Mouse (Mus musculus) kidney, adult 9 months (tissue): ENCODE data around the gene Pln.
A peak's percentile ranks its signal among the peaks of the same experiment; 100 is the strongest.

ENCODE experiments used
- DNase-seq: peaks from one replicate; pipeline ENCODE4 v3.0.0; 2022

Gene Pln

DNA sequence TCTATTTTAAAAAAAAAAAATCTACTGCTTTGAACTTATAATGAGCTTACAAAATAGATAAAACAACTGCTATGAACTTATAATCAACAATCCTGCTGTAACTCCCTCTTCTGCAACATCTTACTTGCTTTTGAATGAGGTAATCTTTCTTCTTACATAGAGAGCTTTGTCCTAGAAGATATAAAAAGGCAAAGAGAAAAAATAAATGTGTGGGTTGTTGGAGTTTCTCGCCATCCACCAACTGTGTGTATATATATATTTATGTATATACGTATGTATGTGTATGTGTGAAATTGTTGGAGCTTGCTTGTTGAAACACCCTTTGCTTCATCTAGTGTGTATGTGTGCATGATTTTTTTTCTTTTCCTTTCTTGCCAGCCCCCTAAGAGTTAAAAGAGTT, 29.8 kb downstream of the Pln start:
- no peak for DNase-seq

DNA sequence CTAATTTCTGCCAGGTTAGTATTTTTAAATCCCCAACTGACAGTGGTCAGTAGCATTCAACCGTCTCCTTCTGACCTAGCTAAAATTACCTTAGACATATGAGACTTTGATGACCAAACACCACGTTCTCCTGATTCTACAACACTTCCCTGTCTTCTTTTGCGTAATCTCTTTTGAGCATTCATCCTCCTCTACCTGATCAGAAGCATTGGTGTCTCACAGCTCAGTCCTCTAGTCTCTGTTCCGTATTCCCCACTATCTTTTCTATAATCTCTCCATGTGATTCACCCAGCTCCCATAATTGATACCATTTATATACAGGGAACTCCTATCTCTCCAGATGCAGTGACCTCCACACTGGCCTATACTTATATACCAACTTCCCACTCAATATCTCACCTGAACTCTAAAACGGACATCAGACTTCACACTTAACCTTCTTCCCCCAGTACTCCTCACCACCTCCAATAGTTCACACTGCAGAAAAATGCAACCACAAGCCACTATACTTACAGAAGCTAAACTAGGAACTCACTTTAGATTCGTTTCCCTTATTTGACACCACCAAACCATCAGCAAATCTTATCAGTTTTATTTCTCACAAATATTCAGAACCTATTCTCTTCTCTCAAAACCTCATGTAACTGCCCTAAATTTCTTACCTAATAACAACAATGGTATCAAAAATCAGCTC, 36.6 kb downstream of the Pln start:
- DNase-seq: no peak

DNA sequence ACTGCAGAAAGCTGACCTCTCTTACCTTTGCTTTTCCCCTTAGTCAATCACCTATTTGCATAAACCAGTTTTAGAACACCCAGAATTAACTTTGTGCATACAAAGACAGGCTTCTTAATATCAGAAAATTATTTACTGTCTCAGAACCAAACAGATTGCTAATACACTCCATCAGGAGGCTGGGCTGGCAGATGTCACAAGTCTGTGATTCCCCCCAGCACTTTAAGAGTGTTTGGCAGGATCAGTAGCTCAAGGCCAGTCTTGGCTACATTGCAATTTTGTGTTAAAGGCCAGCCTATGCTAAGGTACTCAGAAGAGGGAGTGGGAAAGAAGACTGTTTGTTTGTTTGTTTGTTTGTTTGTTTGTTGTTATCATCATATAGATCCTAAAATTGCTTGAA, 39.6 kb downstream of the Pln start:
- no peak for DNase-seq

DNA sequence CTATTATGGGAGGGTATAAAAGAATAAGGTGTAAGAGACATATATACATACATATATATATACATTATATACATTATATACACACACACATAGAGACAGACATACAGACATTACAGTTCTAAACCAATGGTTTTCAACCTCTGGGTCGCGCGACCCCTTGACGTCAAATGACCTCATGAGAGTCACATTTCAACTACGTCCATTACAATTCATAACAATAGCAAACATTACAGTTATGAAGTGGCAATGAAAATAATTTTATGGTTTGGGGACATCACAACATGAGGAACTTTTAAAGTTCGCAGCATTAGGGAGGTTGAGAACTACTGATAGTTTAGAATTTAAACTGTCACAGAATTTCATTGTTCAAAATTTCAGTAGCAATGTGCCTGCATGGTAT, 40.8 kb downstream of the Pln start:
- DNase-seq: no peak

DNA sequence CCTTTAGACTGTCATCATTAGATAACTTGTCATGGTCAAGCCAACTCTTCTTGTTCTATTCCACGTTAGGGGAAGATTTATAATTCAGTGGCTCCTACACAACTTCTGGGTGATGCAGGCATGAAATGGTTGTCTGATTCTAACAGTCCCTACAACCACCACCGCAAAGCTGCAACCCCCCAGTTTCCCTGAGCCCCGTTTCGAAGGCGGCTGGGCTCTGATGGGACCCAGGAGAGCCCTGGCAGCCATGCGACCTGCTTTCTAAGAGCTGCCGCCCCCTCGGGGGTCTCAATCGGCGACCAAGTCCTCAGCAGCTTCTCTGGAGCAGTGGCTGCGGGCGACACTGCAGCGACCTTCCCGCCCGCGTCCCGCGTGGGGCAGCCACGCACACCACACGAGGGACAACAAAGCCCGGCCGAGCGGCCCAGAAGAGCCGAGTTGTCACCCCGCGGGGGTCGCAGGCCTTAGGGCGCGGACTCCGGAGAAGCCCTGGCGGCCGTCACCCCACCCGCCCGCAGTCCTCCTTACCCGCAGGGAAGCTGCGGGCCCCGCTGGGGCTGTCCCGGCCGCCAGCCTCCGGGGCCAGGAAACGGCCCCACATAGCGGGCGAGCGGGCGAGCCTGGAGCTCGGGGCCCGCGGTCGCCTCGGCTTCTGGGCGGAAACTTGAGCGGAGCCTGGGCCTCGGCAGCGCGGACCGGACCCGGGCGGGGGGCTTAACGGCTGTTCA, 41.7 kb downstream of the Pln start:
- DNase-seq: peak; percentile 24

DNA sequence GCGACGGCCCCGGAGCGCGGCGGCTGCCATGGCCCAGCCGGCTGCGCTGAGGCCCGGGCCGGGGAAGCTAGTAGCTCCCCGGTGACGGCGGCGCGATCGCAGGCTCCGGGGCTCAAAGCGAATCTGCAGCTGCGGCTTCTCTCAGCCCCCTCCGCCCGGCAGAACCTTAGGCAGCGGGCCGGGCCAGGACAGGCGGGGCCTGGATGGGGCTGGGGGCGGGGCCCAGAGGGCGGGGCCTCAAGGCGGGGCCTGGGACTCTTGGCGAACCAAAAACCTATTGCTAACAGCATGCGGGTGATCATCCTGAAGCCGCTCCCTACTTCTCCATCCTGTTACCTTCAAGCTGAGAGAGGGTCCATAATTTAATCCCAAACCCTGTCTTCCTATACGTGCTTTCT, 42.2 kb downstream of the Pln start, which contains the start of gene Cep85l:
Cep85l (minus strand) TSS at position 239 of the 398 bp plus-strand sequence.
- peak; percentile 87 for DNase-seq

DNA sequence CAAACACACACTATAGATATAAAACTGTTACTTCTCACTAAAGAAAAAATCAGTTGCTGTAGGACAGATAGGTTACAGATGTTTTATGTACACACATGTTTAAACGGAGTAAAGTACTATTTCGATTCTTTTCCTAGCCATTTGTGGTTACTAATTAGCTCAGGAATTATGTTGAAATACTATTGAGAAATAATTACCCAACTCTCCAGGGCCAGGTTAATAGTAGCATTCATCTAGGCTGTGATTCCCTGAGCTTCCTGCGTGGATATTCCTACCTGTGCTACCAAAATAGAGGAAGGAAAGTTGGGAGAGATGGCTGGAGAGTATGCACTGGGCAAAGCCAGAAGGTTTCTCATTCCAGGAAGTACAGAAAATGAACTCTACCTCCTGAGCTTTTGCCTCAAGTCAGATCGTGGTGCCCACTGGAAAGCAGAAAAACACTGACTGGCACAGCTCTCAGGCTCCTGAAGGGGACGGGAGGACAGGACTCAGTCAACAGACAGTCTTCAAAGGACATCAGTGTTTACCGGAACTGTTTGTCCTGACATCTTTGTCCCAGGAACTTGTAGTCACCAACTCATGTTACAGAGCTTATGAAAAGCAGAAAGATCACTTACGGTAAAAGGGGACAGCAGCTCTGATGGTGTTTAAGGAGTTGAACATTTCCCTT, 45.4 kb downstream of the Pln start:
- DNase-seq: peak; percentile 53

DNA sequence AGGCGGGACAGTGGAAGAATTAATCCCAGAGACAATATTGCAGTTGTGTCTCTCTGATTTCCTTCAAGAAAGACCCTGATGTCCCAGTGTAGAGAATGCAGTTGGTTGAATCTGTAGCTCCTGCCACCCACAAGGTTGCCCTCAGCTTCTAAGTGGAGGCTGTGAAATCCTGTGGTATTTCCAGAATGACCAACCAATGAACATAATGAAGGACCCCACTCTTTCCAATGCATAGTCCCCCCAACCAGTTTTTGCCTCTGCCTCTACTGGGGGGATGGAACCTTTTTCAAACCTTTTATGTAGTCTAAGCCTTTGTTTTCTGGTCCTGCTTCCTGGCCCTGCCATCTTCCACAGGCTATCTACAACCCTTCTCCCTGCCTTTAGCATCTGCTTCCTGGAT, 47.4 kb downstream of the Pln start:
- DNase-seq: no peak

DNA sequence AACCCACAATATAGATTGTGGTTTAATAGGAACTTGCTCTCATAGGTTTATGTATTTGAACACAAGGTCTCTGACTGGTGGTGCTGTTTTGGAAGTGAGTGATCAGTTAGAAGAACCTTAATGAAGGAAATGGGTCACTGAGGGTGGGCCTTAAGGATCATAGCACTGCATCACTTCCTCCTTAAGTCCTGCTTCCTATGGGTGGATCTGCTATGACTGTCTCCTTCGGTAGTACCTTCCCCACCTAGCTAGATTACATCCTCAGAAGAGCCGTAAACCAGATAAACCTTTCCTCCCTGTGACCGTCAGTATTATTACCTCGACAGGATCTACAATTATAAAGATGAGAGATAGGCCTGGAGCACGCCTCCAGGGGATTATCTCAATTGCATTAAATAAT, 48.0 kb downstream of the Pln start:
- DNase-seq: no peak

DNA sequence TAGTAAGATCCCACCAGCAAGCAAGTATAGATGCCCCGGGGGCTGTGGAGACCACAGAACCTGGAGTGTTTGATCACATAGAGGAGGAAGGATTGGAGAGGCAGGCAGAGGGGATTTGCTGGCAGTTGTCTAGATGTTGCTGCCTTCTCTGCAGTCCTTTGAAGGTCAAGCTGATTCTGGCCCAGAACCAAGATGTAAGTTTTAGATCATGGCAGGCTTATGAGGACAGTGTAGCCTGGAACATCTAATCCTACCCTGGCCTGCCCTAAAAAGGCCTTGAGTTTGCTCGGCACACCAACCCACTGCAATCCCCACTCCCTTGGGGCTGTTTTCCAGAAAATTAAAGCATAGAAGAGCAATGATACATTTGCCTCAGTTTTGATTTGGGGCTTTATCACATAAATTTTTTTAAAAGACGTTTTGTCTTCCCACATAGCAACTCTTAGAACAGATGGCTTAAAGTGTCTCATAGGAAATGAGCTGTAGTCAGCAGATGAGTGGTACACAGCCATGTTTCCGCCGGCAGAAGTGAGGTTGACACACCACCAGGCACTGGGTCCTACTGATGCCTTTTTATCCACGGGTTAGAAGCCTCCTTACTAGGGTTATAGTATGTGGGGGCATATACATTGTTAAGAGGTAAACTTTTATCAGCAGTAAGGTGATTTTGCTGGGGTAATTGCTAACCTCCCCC, 50.9 kb downstream of the Pln start:
- DNase-seq: no peak

DNA sequence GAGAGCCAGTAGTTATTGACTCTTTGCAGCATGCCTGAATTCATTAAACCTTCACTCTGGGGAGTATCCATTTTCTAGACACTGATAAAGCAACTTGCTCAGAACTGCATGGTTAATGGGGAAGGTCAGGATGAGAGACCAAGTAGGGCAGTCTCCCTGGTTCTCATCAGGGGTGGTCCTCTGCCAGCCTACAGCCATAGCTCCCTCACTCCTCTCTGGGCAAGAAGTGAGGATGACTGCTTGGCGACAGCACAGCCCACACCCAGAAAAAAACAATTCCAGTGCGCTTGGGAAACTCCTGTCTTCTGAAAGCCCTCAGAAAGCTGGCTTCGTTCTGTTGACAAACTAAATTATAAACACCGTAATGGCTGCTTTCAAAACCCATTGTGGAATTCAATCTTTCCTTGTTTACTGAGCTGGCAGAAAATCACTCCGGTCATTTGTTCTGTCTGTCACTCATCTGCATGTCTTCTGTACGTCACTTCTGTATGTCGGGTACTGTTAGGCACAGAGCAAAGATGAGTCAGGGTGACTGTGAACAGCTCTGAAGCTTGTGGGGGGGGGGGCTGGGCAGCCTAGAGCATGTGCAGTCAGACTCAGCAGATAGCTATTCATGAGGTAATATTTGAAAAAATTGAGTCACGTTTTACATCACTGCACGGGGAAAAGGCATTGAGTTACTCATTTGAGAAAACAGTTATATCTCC, 57.6 kb downstream of the Pln start:
- no peak for DNase-seq
